In the genomic region with DNA sequence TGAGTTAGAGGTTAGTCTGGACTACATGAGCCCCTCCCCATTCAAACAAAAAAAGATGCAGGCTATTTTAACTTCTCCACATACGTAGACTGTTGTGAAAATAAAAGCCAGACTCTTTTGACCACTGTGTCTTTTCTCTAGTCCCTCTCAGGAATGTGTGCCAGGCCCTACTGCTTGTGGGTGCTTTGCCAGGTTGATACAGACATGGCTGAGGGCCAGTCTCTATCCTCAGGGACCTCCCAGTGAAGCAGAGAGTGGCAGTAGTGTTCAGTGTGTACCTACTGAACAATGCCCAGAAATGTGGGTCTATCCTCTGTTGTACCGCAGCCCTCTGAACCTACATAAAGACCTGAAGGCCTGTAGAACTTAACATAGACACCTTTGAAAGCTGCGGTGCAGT, we compare ENCODE assay signal across 23 mouse cellular contexts. TPM values are rescaled to one million over a fixed set of nuclear protein-coding genes. Genes with fewer than 3 reads are reported as not detected.
DNase-seq lines count a peak whose midpoint lies in the region; ATAC-seq and TF ChIP-seq lines count a peak whose summit lies in the region.
"Had no signal": no experiment of that assay in that cellular context is flagged by ENCODE, and none has a peak within 500 bp of the region (broad histone marks: within the 10 kb centered on the region; RNA-seq: fewer than 3 reads in every experiment).

No protein-coding gene starts in this region.

- peaks cover 7% of the 10 kb centered on the region; the same call in 1 of the 2 replicates for H3K4me1 ChIP-seq in heart, postnatal 0 days (ENCODE audit: control insufficient read depth, insufficient read depth)
- no peaks in the 10 kb centered on the region; the same call in none of the 2 replicates for H3K4me1 ChIP-seq in bone marrow, adult 2 months (ENCODE audit: control insufficient read depth, insufficient read depth, low read length)
- H3K4me1 ChIP-seq: intestine, embryonic 15.5 days had no signal

- no peak for TF ChIP-seq CTCF in heart, postnatal 0 days (IDR thresholded peaks at IDR 0.05; ENCODE audit: low read depth)
- TF ChIP-seq CTCF in bone marrow, adult 2 months (IDR thresholded peaks at IDR 0.05; ENCODE audit: control insufficient read depth, insufficient read depth, low read length), result no peak

- no peak overlapping the region for H3K4me2 ChIP-seq in heart, postnatal 0 days (ENCODE audit: low read depth, low read length)
- H3K4me2 ChIP-seq: heart, embryonic 13.5 days; hindbrain, embryonic 14.5 days; intestine, embryonic 15.5 days had no signal

- DNase-seq in cerebellum, postnatal 14 days, result peak; percentile 59 to 67
- no peak for DNase-seq in heart, postnatal 0 days (ENCODE audit: low spot score)
- DNase-seq in heart, postnatal 25 days (ENCODE audit: low spot score), result no peak
- DNase-seq in left cerebral cortex, postnatal 4 days, result peak; percentile 50
- no peak for DNase-seq in left cerebral cortex, postnatal 14 days (ENCODE audit: low spot score in 2 of 2)
- DNase-seq: adrenal gland, postnatal 36 days; cerebellum, adult 11-12 months; cerebellum, postnatal 36 days; gastrocnemius, postnatal 36 days; heart, postnatal 36 days; kidney, adult 18-20 months had no signal

- H3K9me3 ChIP-seq in heart, postnatal 0 days (replicated peaks; ENCODE audit: control insufficient read depth, low read length), result no peaks in the 10 kb centered on the region
- H3K9me3 ChIP-seq: forebrain, embryonic 10.5 days; heart, embryonic 13.5 days; intestine, embryonic 15.5 days had no signal

- no peak overlapping the region for H3K4me3 ChIP-seq in heart, postnatal 0 days (ENCODE audit: low read depth, low read length)
- H3K4me3 ChIP-seq in bone marrow, adult 2 months (replicated peaks; ENCODE audit: control insufficient read depth, low read depth, low read length), result no peak overlapping the region
- H3K4me3 ChIP-seq: erythroblast, embryonic 14.5 days; forebrain, embryonic 10.5 days; heart, embryonic 13.5 days; intestine, embryonic 15.5 days had no signal

- no peaks in the 10 kb centered on the region for H3K27me3 ChIP-seq in heart, postnatal 0 days (ENCODE audit: control insufficient read depth, insufficient read depth, low read length)
- H3K27me3 ChIP-seq: CH12.LX; heart, embryonic 13.5 days; intestine, embryonic 15.5 days; Patski had no signal

- H3K9ac ChIP-seq in heart, postnatal 0 days (replicated peaks; ENCODE audit: low read depth, low read length), result no peak overlapping the region
- H3K9ac ChIP-seq: heart, embryonic 13.5 days; hindbrain, embryonic 14.5 days; intestine, embryonic 15.5 days had no signal

- no peak for TF ChIP-seq EP300 in heart, postnatal 0 days (IDR thresholded peaks at IDR 0.05; ENCODE audit: low read depth)

- no peak for ATAC-seq in cerebellum, adult (ENCODE audit: insufficient number of reproducible peaks, low FRiP score, low TSS enrichment)
- no peak for ATAC-seq in heart, postnatal 0 days (ENCODE audit: insufficient read depth, low read depth)
- ATAC-seq in erythroblast, adult 5-6 weeks (replicated peaks; ENCODE audit: low FRiP score, poor library complexity, severe bottlenecking), result no peak
- ATAC-seq: activated CD4-positive, CD25-positive, alpha-beta regulatory T cell, adult 4 months; forebrain, embryonic 14.5 days; intestine, embryonic 15.5 days; Patski had no signal

- peak overlapping the region; percentile 41; the same call in 1 of the 2 replicates for H3K27ac ChIP-seq in heart, postnatal 0 days (ENCODE audit: low read depth)
- peak overlapping the region; percentile 53; the same call in 1 of the 2 replicates for H3K27ac ChIP-seq in bone marrow, adult 2 months (ENCODE audit: control insufficient read depth, insufficient read depth, low read depth, low read length, poor library complexity)
- H3K27ac ChIP-seq: forebrain, embryonic 10.5 days; heart, embryonic 13.5 days; hindbrain, embryonic 14.5 days; intestine, embryonic 15.5 days had no signal

- intact Hi-C loops in heart, postnatal 25 days (cut with DNase I), result no loop called here
- intact Hi-C loops in left cerebral cortex, postnatal 4 days (cut with DNase I), result no loop called here
- intact Hi-C loops in left cerebral cortex, postnatal 14 days (cut with DNase I), result no loop called here

- TF ChIP-seq POLR2A in bone marrow, adult 2 months (IDR thresholded peaks at IDR 0.05; ENCODE audit: borderline replicate concordance, control insufficient read depth, low read depth, low read length), result no peak

- H3K36me3 ChIP-seq in heart, postnatal 0 days (replicated peaks; ENCODE audit: control insufficient read depth, insufficient read depth, low read length), result peaks cover 7% of the 10 kb centered on the region; the same call in 1 of the 2 replicates
- H3K36me3 ChIP-seq: intestine, embryonic 15.5 days had no signal

- 66% methylated on average over 3 of the region's 3 CpGs for WGBS in heart, postnatal 0 days
- 70% methylated on average over 3 of the region's 3 CpGs for WGBS in bone marrow, adult 2 months

RNA-seq across cellular contexts. Expression of a gene that starts 29.6 kb away (rescaled TPM):
- total RNA-seq in heart, postnatal 0 days (2014; rRNA removed; ENCODE audit: low replicate concordance), result 8.0 and 13.5 TPM in 2 replicates
- polyA plus RNA-seq in heart, postnatal 0 days (2015; fragmentation: Nextera tagmentation; extraction: Ambion mirVana), result 4.0 and 4.3 TPM in 2 replicates
- 10 to 100 TPM in 1 of 2 experiments, 1 to 10 TPM in 1; 10.0 TPM for total RNA-seq in heart, postnatal 25 days (2021)
- total RNA-seq in left cerebral cortex, postnatal 4 days (2021), result 1 to 10 TPM; 7.1 to 8.0 TPM
- total RNA-seq in left cerebral cortex, postnatal 14 days (2021), result 1 to 10 TPM; 5.9 to 6.4 TPM
- polyA plus RNA-seq in bone marrow, adult 2 months (2011; ENCODE audit: insufficient read depth, insufficient read length, low replicate concordance, missing spikeins), result 1.7 and 3.2 TPM in 2 replicates
- total RNA-seq in erythroblast, adult 5-6 weeks (2015; ENCODE audit: low replicate concordance), result 0.84 and 3.5 TPM in 2 replicates
- total RNA-seq in erythroblast, adult 5-6 weeks (2017; ENCODE audit: low replicate concordance), result 0.42 and 2.0 TPM in 2 replicates

Comparison
In these comparisons a context has a peak if more than half of its experiments do, and no peak if none do; other contexts are left out.
1. DNase-seq: peak in cerebellum, postnatal 14 days (2 of 2) and left cerebral cortex, postnatal 4 days (single experiment); none in heart, postnatal 0 days (single experiment), heart, postnatal 25 days (single experiment) and left cerebral cortex, postnatal 14 days (0 of 2).